Mouse (Mus musculus) retina, adult 2 months (tissue): Measurements from ENCODE around the gene Lmod3.

Source experiments
- DNase-seq: peaks from one replicate; pipeline ENCODE4 v3.0.0-alpha.2; 2012; ENCODE audit warnings: low read depth, low spot score

Gene Lmod3

DNA sequence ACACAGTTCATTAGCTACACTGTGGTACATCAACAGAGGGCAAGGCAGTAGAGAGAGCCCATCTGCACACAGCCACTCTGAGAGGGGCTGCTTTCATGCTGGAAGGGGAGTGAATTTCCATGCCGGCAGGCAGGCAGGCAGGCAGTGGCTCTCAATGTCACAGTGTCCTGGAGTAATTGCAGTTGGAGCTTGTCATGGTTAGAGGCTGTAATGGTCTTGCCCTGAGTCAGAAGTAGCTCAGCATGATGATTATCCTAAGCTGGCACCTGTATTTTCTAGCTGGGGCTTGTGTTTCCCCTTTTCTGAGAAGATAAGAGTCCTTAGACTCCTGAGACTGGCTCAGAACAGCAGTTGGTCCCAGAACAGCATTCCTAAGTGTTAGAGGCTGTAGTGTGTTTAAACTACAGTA, 26.5 kb downstream of the Lmod3 start:
- DNase-seq = no peak

DNA sequence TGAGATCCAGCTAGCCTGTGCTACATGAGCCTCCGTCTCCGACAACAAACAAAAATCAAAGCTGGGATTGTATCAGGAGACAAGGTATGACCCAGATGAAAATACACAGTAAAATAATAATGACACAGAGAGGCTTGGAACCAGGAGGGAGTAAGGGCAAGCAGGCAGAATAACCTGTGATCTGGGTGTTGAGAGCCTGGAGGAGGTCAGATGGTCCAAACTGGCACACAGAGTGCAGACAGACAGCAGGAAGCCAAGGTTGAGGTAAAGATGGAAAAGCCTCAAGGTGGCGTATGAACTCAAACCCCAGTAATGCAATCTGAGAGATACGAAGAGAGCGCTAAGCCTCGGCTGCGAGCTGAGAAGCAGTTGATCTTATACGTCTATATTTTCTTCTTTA, 28.1 kb downstream of the Lmod3 start:
- DNase-seq = no peak

DNA sequence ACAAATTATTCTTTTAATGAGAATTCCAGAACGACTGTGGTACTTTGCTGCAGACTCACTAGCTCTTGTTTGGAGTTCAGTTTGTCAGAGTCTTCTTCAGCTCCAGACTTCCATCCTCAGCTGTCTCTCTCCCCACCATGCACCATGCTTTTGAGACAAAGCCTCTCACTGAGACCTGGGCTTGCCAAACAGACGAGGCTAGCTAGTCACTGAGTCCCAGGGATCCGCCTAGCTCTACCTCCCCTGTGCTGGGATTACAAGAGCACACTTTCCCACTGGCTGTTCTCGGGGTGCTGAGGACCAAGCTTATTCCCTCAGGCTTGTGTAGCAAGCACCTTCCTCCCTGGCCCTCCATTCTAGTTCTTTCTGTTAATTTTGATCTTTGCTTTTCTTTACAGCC, 29.0 kb downstream of the Lmod3 start:
- no peak for DNase-seq

DNA sequence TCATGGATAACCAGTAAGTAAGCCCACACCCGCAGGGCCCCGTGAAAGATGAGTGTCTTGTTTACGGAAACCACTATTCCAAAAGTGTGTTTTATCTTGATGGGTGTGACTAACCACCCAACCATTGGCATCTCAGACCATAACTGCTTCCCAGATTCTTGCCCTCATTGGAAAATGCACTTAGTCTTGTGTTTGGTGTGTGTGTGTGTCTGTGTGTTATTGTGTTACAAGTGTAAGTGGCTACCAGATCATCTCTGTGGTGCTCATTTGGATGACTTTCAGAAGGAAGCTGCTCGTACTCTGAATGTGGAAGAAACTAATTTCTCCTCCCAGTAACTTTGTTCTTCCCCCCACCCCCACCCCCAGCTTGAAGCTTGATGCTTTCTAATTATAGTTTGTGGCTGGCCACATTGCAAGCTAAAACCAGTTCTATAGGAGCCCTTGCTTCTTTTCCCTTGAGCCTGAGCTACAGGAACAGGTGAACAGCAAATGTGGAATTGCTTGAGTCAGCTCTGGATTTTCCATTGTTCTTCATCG, 29.6 kb downstream of the Lmod3 start:
- no peak for DNase-seq

- DNase-seq = no peak
Measured at GRCm38 (mm10) chr6:97222321-97222720, 30.2 kb downstream of the Lmod3 start.

DNA sequence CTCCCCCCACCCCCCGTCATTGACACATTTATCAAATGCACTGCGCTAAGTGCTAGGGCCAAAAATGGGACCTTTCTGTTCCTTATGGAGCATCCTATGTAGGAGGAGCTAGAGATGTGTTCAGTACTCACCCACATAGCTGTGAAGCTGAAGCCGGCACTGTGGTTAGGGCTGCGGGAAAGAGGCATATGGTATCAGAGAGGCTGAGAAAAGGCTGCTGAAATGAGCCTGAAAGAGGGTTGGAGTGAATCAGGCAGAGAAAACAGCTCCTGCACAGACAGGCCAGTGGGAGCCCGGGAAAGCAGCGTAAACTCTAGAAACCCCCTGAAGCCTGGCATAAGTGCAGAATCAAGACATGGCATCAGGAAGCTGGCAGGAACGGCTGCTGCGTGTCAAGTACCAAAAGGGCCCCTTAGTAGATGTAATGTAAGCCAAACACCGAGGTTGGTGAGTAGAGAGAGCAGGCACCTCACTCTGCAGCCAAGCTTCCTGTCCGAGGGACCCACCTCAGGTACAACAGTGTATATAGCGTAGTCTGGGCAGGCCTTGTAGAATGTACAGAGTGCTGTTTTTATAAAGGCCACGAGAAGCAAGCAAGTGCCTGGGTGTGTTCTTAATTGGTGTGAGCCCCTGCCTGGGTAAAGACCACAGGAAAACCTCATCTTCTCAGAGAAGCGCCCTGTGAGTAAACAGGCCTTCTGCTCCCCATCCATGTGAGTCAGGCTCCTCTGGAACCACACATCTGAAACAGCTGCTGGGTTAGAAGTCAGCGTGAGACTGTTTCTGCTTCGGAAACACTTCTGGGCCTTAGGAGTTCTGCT, 31.1 kb downstream of the Lmod3 start:
- no peak for DNase-seq

- DNase-seq = no peak
Measured at GRCm38 (mm10) chr6:97220672-97221071, 31.9 kb downstream of the Lmod3 start.

DNA sequence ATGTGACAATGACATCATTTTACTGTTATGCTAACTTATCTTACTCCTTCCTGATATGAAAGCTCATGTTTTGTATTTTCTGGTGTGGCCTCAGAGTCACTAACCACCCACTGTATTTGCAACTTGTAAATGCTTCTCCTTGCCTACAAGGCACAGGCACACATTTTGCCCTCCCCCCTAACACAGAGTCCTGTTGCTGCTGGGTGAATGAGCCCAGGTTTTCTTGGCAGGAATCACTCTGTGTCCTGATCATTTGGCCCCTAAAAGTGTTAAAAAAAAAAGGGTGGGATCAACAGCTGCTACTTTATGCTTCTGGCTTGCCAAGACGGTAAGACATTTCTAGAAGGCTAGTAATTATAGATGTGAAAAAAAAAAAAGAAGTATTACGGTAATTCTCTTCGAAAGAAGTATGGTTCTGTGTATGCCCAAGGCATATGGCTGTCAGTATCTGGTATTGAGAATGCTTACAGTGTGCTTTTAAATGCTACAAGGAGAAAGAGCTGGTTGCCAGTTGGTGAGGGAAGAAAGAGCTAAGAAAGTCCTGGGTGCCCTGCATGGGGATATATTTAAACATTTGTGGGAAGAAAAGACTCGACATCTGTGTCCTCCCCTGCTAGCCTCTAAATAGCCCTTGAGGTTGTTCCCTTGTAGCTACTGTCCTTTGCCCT, 36.3 kb downstream of the Lmod3 start:
- no peak for DNase-seq

- DNase-seq = no peak
Measured at GRCm38 (mm10) chr6:97211981-97212380, 40.6 kb downstream of the Lmod3 start.

DNA sequence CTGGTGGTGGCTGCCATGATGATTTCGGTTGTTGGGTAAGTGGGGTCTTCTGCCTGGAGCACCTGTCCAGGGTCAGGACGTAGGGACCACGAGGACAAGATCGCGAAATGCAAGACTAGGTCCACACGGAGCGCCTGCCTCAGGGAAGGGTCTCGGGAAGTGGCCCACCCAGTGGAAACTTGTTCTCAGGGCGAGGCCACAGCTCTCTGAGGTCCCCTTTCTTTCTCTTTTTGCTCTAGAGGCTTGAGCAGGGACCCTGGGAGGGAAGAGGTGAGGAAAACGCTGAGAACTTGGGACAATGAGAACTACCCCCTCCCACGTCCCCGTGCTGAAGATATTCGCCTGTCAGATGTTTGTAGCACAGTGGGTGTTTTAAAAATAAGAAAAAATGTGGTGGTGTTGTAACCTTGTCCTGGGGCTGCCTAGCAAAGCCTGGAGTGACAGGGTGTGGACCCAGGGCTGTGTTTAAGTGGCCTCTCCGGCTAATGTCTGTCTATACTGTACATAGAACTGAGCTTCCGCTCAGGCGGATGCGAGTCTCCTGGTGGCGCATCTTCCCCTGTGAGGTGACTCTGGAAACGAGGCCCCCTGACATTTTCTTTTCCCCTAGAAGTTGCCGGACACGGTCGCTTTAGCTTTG, 41.5 kb downstream of the Lmod3 start:
- no peak for DNase-seq

GRCm38 (mm10) chr6:97210191-97210961, 42.2 kb downstream of the Lmod3 start, which contains the start of gene Arl6ip5:
Arl6ip5 (plus strand) TSS chr6:97210689.
- peak; percentile 67 for DNase-seq

DNA sequence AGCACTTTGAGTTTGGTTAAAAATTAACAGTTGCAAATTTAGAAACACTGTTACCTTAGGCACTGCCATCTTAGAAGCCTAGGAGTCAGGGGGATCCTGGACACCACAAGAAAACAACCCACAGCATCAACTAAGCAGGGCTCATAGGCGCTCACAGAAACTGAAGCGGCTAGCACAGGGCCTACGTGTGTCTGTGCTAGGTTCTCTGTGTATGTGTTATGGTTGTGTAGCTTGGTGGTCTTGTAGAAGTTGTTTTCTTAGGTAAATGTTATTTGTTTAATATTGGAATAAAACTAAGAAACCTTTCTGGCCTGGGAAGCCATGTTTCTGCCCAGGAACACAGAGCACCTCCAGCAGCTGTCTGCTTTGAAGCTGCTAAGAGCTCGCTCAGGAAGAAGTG, 42.8 kb downstream of the Lmod3 start:
- DNase-seq = no peak

- no peak for DNase-seq
Measured at GRCm38 (mm10) chr6:97209201-97209600, 43.4 kb downstream of the Lmod3 start.

DNA sequence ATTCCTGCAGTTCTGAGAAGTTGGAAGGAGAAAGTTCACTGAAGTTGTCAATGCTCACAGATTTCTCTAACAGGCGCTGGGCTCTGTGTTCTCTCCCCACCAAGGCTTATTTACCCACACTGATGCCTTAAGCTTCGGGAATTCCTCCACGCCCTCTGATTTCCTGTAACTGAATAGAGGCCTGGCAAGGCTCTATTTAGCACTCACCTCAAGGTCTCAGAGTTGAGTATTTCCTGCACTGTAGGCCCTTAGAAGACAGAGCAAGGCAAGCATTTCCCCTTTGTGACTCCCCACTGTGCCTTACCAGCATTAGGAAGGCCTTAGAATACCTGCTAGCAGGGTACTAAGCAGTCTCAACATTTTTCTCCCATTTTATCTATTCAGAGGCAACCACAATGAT, 44.2 kb downstream of the Lmod3 start:
- DNase-seq = no peak

GRCm38 (mm10) chr6:97207085-97207484, 45.5 kb downstream of the Lmod3 start:
- no peak for DNase-seq

DNA sequence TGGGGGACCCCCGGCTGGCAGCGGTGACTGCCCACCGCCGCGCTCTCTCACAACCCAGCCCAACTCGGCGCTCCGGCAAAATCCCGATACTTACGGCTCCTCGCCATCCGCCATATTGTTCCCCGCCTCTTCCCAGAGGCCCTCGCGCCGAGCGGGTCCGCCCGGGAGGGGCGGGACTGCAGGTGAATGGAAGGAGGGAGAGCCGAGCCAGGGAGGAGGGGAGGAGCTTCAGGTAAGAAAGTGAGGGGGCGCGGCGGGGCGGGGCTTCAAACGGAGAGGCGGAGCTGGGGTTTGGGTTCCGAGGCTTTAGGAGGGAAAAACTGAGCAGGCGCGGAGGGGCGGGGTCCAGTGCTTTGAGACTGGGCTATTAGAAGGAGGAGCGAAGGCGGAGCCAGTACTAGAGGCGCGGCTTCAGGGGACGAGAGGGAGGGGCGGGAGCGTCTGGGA, 47.1 kb downstream of the Lmod3 start, which contains the start of gene Uba3:
TSS of gene Uba3 (minus strand) at position 209 of the 447 bp plus-strand sequence.
- DNase-seq = peak; percentile 97

DNA sequence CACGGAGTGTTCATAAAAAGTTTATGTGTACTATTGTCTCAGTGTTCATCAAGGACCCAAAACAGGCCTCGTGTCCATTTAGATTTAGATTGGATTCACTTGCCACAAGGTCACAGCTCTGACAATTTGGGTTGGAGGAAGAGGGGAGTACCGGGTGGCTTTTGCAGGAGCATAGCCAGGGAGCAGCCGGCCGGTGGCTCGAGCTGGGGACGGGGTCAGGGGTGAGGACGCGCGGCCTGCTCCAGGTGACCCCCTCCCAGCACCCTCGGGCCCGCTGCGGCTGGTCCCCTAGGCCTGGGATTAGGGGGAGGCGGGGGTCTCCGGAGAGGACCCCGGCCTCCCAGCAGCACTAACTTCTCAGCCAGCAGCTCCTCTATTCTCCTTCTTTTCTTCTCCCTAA, 47.6 kb downstream of the Lmod3 start:
- DNase-seq = no peak

DNA sequence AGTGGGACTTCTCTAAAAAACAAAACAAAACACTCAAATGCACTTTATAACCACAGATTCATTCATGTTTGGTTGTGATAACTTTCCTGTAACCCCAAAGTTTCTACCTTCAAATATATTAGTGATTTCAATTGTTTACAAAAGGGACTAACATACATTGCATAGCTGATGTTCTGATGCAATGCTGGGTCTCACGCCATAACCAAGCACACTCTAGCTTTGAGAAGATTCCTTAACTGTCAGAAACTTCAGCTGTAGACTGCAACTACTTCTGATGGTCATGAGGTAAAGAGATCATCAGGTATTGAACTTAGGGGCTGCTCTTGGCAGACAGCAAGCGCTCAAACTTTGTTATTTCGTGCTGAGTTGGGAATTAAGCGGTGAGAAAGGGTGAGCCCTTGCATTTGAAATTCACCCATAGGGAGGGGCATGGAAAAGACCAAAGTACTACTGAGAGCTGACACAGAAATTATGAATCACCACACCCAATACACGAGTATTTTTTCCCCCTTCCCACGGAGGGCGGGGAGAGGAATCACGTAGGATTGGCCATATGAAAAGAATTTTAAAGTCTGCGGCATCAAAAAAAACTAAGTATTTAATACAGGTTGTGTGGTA, 48.2 kb downstream of the Lmod3 start:
- no peak for DNase-seq

DNA sequence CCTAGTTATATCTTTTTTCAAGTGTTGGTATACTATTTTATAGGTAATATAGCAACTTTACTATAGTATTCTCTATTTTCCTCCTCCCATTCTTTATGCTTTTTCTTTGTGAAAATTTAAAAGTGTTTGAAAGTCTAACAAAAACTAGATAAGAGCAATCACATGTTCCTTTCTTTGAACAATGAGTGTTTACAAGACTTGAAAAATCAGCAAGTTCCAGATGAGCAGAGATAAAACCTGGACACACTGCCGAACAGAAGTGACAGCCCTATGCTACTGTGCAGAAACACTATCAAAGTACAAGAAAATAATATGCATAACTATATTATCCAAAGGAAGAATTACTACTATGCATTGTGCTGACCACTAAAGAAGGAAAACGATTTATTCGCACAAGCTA, 50.1 kb downstream of the Lmod3 start:
- no peak for DNase-seq

GRCm38 (mm10) chr6:97200437-97200836, 52.1 kb downstream of the Lmod3 start:
- no peak for DNase-seq
